Mouse (Mus musculus) lung, postnatal 0 days (tissue): ENCODE measurements around the gene Dennd6a. TPM values are rescaled to one million over a fixed set of nuclear protein-coding genes. Genes with fewer than 3 reads are reported as not detected.

Experiments used
- ATAC-seq: fragments of 200-750 bp; cut with Nextera tagmentation; 2 replicates; pipeline ENCODE4 v1.8.0; 2017; ENCODE audit warnings: moderate library complexity
- DNase-seq: peaks from one replicate; pipeline ENCODE4 v3.0.0-alpha.2; 2016; ENCODE audit warnings: low spot score
- H3K27ac ChIP-seq: fragments of 300-500 bp; sonication (generic); 2 replicates; pipeline ENCODE4 v1.5.1; 2014; ENCODE audit warnings: antibody characterized with exemption, mild to moderate bottlenecking, low read length, mixed read lengths
- H3K27me3 ChIP-seq: fragments of 300-500 bp; sonication (generic); replicated peaks from 2 replicates; pipeline ENCODE4 v1.6.1; 2014; ENCODE audit warnings: low read length, mixed read lengths; ENCODE audit not compliant: insufficient read depth
- H3K36me3 ChIP-seq: fragments of 300-500 bp; sonication (generic); 2 replicates; pipeline ENCODE4 v1.6.1; 2014; ENCODE audit warnings: low read length, mixed read lengths; ENCODE audit not compliant: insufficient read depth
- H3K4me1 ChIP-seq: fragments of 300-500 bp; sonication (generic); 2 replicates; pipeline ENCODE4 v1.6.1; 2014; ENCODE audit warnings: antibody characterized with exemption, low read depth, low read length, mixed read lengths; ENCODE audit not compliant: insufficient read depth
- H3K4me2 ChIP-seq: fragments of 300-500 bp; sonication (generic); replicated peaks from 2 replicates; pipeline ENCODE4 v1.6.1; 2014; ENCODE audit warnings: low read depth, mild to moderate bottlenecking, low read length, moderate library complexity, mixed read lengths
- H3K4me3 ChIP-seq: fragments of 300-500 bp; sonication (generic); 2 replicates; pipeline ENCODE4 v1.5.1; 2014; ENCODE audit warnings: low read depth, low read length
- H3K9ac ChIP-seq: fragments of 300-500 bp; sonication (generic); replicated peaks from 2 replicates; pipeline ENCODE4 v1.6.1; 2014; ENCODE audit warnings: low read depth, mild to moderate bottlenecking
- H3K9me3 ChIP-seq: fragments of 300-500 bp; sonication (generic); 2 replicates; pipeline ENCODE4 v1.6.1; 2016; ENCODE audit warnings: low read length, mixed read lengths
- CTCF ChIP-seq: IDR thresholded peaks from 2 replicates; pipeline ENCODE4 v1.5.1; 2016; ENCODE audit warnings: antibody characterized with exemption, mild to moderate bottlenecking
- EP300 ChIP-seq: IDR thresholded peaks from 2 replicates; pipeline ENCODE4 v1.6.1; 2016; ENCODE audit warnings: antibody characterized with exemption, mild to moderate bottlenecking, control low read depth
- WGBS: fragments of 180-500 bp; shearing (Covaris S2); extraction: QIAGEN DNeasy Blood & Tissue Kit; methylation state at CpG from one replicate; pipeline ENCODE4 v1.1.7; 2014; 5-methylcytosine and 5-hydroxymethylcytosine counted together
- polyA plus RNA-seq: library from polyadenylated mRNA; unstranded; fragments of >200 nt; fragmentation: Nextera tagmentation; extraction: Ambion mirVana; gene quantifications from 2 replicates; pipeline ENCODE4 v1.2.1, GENCODE M21; 2015

Dennd6a gene
- polyA plus RNA-seq, 1 experiment from 2014 or later = 30.8 TPM

DNA sequence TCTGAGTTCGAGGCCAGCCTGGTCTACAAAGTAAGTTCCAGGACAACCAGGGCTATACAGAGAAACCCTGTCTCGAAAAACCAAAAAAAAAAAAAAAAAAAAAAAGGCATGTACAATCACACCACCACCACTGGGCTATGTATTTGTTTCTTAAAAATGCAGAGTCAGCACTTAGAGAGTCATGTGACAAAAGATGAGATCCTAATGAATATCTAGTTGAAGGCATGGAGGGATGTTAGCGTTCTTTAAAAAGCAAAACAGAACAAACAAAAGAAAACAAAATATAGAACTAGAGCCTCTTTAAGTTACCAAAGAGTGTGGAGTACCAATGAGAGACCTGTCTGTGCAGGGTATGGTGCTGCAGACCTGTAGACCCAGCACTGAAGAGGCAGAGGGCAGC, 10.0 kb downstream of the Dennd6a start:
- no peak for TF ChIP-seq CTCF
- no peak for TF ChIP-seq EP300
- no peak overlapping the region for H3K27ac ChIP-seq
- ATAC-seq (no peak), DNase-seq (no peak)
- H3K4me2 ChIP-seq = no peak overlapping the region
- 78% methylated on average over 3 of the region's 3 CpGs for WGBS
- no peak overlapping the region for H3K4me3 ChIP-seq
- H3K27me3 ChIP-seq = no peaks in the 10 kb centered on the region
- no peaks in the 10 kb centered on the region for H3K9me3 ChIP-seq
- 0 out of 2 replicates have a peak, but pooled peaks cover 3% of the 10 kb centered on the region for H3K4me1 ChIP-seq
- H3K36me3 ChIP-seq = no peaks in the 10 kb centered on the region
- no peak overlapping the region for H3K9ac ChIP-seq

DNA sequence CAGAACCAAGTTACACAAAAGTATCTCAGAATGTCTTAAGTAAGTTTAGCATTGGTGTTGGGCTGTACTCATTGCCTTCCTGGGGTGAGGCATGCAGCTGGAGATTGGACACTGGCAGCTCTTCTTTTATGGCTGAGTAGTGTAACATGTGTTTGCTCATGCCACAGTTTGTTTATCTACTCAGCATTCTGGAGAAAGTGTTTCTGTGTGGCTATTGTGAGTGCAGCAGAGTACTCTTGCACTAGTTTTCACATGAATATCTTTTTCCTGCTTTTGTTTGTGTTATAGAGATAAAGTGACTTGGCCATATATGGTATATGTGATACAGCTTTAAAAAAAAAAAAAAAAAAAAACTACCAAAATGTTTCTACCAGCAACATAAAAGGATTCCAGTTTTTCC, 13.5 kb downstream of the Dennd6a start:
- no peak overlapping the region for H3K4me2 ChIP-seq
- DNase-seq (peak; percentile 75), ATAC-seq (peak; percentile 82)

DNA sequence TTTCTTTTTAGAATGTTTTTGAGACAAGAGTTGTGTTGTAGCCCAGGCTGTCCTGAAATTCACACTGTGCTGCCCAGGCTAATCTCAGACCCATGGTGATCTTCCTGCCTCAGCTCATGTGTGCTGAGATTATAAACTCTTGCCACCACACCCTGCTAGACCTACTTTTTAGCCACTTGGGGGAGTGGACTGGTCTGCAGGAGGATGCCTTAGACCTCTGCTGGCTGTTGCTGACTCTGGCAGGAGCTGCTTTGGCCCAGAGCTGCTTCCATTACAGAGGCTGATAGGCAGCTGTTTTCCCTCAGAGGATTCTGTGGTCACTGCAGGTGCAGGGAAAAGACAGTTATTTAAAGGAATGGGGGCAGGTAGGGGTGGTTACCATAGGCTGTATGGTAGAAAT, 17.7 kb downstream of the Dennd6a start:
- Histone ChIP-seq H3K4me1 (no peaks in the 10 kb centered on the region), H3K4me2 (no peak overlapping the region), H3K9ac (no peak overlapping the region), H3K27ac (no peak overlapping the region), H3K27me3 (no peaks in the 10 kb centered on the region), H3K36me3 (no peaks in the 10 kb centered on the region), H3K4me3 (no peak overlapping the region), H3K9me3 (no peaks in the 10 kb centered on the region)
- TF ChIP-seq EP300 (no peak), CTCF (peak; percentile 29; the same call in 1 of the 2 replicates)
- DNase-seq (no peak), ATAC-seq (no peak)

More for the DNA sequence above, 13.5 kb downstream of the Dennd6a start:
- 0 out of 2 replicates have a peak, but pooled peaks have one; percentile 23 for TF ChIP-seq EP300
- no peak for TF ChIP-seq CTCF
- H3K4me3 ChIP-seq = no peak overlapping the region
- H3K9ac ChIP-seq = no peak overlapping the region
- no peaks in the 10 kb centered on the region for H3K4me1 ChIP-seq
- H3K27ac ChIP-seq = peak overlapping the region; percentile 54
- H3K9me3 ChIP-seq = no peaks in the 10 kb centered on the region
- H3K27me3 ChIP-seq = no peaks in the 10 kb centered on the region
- no peaks in the 10 kb centered on the region for H3K36me3 ChIP-seq

DNA sequence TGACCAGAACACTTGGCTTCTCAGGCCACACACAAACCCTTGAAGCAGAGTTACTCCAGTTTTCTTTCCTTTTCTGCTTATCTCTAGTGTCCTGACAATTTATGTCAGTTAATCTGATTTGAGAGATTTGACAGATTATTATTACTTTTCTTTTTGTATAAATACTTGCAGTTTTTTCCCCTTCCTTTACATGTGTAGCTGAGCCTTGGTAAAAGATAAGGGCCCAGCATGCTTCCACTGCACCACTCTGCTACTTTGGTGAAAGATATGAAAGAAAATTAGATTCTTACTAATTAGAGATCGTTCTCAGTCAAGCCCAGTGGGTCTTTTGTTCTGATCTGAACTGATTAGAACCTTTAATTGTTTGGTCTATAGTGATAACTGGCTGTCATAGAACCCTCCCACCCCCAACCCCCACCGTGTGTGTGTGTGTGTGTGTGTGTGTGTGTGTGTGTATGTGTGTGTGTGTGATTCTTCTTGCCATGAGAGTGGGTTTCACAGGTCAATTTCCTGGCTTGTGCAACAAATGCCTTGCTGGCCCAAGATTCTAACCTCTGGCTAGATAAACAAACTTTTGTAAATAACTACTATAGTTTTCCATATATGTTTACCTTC, 19.7 kb downstream of the Dennd6a start:
- H3K9me3 ChIP-seq = no peaks in the 10 kb centered on the region
- ATAC-seq (no peak), DNase-seq (no peak)
- no peak overlapping the region for H3K4me3 ChIP-seq
- H3K4me1 ChIP-seq = no peaks in the 10 kb centered on the region
- H3K4me2 ChIP-seq = no peak overlapping the region
- TF ChIP-seq CTCF (no peak), EP300 (no peak)
- 48% methylated on average over 2 of the region's 2 CpGs for WGBS
- no peaks in the 10 kb centered on the region for H3K36me3 ChIP-seq
- no peaks in the 10 kb centered on the region for H3K27me3 ChIP-seq
- H3K9ac ChIP-seq = no peak overlapping the region
- no peak overlapping the region for H3K27ac ChIP-seq

- no peak overlapping the region for H3K4me2 ChIP-seq
- no peaks in the 10 kb centered on the region for H3K36me3 ChIP-seq
- no peaks in the 10 kb centered on the region for H3K27me3 ChIP-seq
- WGBS = 91% methylated on average over 7 of the region's 7 CpGs
- no peak for DNase-seq
- ATAC-seq = no peak
- H3K9me3 ChIP-seq = no peaks in the 10 kb centered on the region
- TF ChIP-seq EP300 = no peak
- no peak for TF ChIP-seq CTCF
- H3K4me3 ChIP-seq = no peak overlapping the region
- H3K4me1 ChIP-seq = no peaks in the 10 kb centered on the region
- no peak overlapping the region for H3K9ac ChIP-seq
- no peak overlapping the region for H3K27ac ChIP-seq
Observed at GRCm38 (mm10) chr14:26595167-26595566, 21.5 kb downstream of the Dennd6a start.

DNA sequence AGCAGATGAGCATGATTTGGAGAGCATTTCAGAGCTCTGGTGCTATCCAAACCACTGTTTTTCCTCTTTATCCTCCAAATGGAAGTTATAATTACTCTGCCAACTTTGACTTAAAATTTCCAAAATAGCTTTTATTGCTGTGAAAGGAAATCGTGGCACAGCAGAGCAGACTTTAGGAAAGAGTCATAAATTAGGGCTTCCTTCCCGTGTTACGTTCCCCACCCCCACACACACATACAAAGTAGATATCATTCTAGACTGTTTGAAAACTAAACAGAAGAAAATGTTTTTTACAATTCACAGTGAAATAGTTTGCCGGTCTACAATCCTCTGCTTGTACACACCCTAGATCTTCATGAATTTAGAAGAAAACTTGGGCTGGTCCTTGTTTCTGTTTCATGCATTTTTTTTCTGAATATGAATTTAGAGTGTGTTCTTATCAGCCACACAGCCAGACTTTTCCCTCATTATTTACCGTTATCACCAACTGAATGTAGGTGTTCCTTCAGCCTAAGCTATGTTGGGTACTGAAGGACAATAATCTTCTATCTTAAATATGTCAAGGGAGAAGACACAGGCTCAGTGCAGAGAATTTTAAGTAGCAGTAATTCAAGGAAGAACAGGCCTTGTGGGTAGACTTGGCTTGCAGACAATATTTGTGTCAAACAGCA, 22.2 kb downstream of the Dennd6a start:
- DNase-seq = no peak
- Histone ChIP-seq H3K27ac (no peak overlapping the region), H3K4me3 (no peak overlapping the region), H3K4me1 (no peaks in the 10 kb centered on the region), H3K9me3 (no peaks in the 10 kb centered on the region), H3K4me2 (no peak overlapping the region), H3K27me3 (no peaks in the 10 kb centered on the region), H3K9ac (no peak overlapping the region), H3K36me3 (no peaks in the 10 kb centered on the region)
- TF ChIP-seq CTCF (no peak), EP300 (no peak)
- ATAC-seq = no peak
- 54% methylated on average over 5 of the region's 5 CpGs for WGBS
